Mouse (Mus musculus) liver, postnatal 0 days (tissue): Measurements from ENCODE around the gene Ctsw. TPM values are rescaled to one million over a fixed set of nuclear protein-coding genes. Genes with fewer than 3 reads are reported as not detected.

ENCODE experiments used
- ATAC-seq: fragments of 200-750 bp; cut with Nextera tagmentation; 2 replicates; pipeline ENCODE4 v1.8.0; 2017; ENCODE audit warnings: mild to moderate bottlenecking, moderate library complexity
- DNase-seq: peaks from one replicate; pipeline ENCODE4 v3.0.0-alpha.2; 2016
- H3K27ac ChIP-seq: fragments of 300-500 bp; sonication (generic); 2 replicates; pipeline ENCODE4 v1.5.1; 2014; ENCODE audit warnings: antibody characterized with exemption, moderate library complexity, mild to moderate bottlenecking, low read depth
- H3K27me3 ChIP-seq: fragments of 300-500 bp; sonication (generic); 2 replicates; pipeline ENCODE4 v1.6.1; 2014; ENCODE audit warnings: low read length, control low read depth, mixed read lengths; ENCODE audit not compliant: insufficient read depth
- H3K36me3 ChIP-seq: fragments of 300-500 bp; sonication (generic); replicated peaks from 2 replicates; pipeline ENCODE4 v1.6.1; 2014; ENCODE audit warnings: mild to moderate bottlenecking, control low read depth, low read length, moderate library complexity, mixed read lengths; ENCODE audit not compliant: insufficient read depth
- H3K4me1 ChIP-seq: fragments of 300-500 bp; sonication (generic); 2 replicates; pipeline ENCODE4 v1.6.1; 2014; ENCODE audit warnings: antibody characterized with exemption, mild to moderate bottlenecking, control low read depth; ENCODE audit not compliant: insufficient read depth
- H3K4me2 ChIP-seq: fragments of 300-500 bp; sonication (generic); 2 replicates; pipeline ENCODE4 v1.6.1; 2014; ENCODE audit warnings: low read depth, mild to moderate bottlenecking, low read length, moderate library complexity, mixed read lengths
- H3K4me3 ChIP-seq: fragments of 300-500 bp; sonication (generic); 2 replicates; pipeline ENCODE4 v1.5.1; 2014; ENCODE audit warnings: low read depth, low read length
- H3K9ac ChIP-seq: fragments of 300-500 bp; sonication (generic); replicated peaks from 2 replicates; pipeline ENCODE4 v1.6.1; 2014; ENCODE audit warnings: mild to moderate bottlenecking, moderate library complexity
- H3K9me3 ChIP-seq: fragments of 300-500 bp; sonication (generic); 2 replicates; pipeline ENCODE4 v1.6.1; 2016; ENCODE audit warnings: mild to moderate bottlenecking, control low read depth, low read length, mixed read lengths
- CTCF ChIP-seq: sonication (generic); IDR thresholded peaks from 2 replicates; pipeline ENCODE4 v1.5.1; 2016; ENCODE audit warnings: antibody characterized with exemption, low read depth
- EP300 ChIP-seq: IDR thresholded peaks from 2 replicates; pipeline ENCODE4 v1.6.1; 2016; ENCODE audit warnings: antibody characterized with exemption, low read depth, mild to moderate bottlenecking
- WGBS: fragments of 180-500 bp; shearing (Covaris S2); extraction: QIAGEN DNeasy Blood & Tissue Kit; methylation state at CpG from one replicate; pipeline ENCODE4 v1.1.7; 2014; ENCODE audit not compliant: insufficient replicate concordance; 5-methylcytosine and 5-hydroxymethylcytosine counted together
- polyA plus RNA-seq: library from polyadenylated mRNA; unstranded; fragments of >200 nt; fragmentation: Nextera tagmentation; extraction: Ambion mirVana; gene quantifications from 2 replicates; pipeline ENCODE4 v1.2.1, GENCODE M21; 2015

The Ctsw gene
- polyA plus RNA-seq, 1 experiment from 2014 or later: 1.9 TPM

DNA sequence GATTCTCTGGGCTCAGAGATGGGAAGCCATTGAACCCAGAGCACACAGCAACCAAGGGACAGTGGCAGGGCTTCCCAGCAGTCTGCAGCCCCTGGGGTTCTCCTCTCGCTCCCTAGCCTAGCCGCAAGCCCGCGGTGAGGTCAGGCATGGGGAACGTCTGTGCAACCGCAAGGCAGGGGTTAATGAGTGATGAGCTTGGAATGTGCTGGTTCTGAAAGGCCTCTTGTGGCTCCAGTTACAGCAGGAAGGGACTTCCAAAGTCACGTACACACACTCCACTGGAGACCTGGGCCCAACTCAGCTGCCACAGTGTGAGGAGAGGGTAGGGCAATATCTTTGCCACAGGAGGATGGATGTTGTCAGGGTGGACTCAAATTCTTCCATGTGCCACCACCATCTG is 23.4 kb downstream of the Ctsw start:
- Histone ChIP-seq H3K4me3 (no peak overlapping the region), H3K36me3 (no peaks in the 10 kb centered on the region), H3K9ac (no peak overlapping the region), H3K27ac (no peak overlapping the region), H3K4me2 (0 out of 2 replicates have a peak overlapping the region, but pooled peaks have one; percentile 3), H3K27me3 (peaks cover 46% of the 10 kb centered on the region), H3K4me1 (peaks cover 23% of the 10 kb centered on the region), H3K9me3 (peaks cover 4% of the 10 kb centered on the region; the same call in 1 of the 2 replicates)
- DNase-seq: no peak
- TF ChIP-seq EP300 (no peak), CTCF (no peak)
- WGBS: 32% methylated on average over 7 of the region's 7 CpGs
- no peak for ATAC-seq

DNA sequence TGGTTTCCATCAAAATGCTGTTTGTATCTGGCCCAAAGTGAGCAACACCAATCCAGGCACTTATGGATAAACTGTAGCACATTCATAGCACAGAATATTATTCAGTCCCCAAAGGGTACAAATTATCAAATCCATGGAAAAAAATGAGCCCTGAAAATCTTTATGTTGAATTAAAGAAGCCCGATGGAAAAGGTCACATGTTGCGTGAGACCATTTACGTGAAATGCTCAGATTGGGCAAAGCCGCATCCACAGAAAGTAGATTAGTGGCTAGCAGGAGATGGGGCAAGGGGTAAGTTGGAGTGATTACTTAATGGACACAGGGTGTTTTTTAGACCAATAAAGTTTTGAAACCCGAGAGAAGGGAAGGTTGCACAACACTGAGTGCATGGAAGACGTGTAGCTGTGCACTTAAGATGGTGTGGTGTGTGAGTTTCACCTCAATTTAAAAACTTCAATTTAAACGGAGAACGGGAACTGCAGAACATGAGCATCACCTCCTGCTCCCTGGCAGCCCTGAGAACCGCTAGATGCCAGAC is 23.9 kb downstream of the Ctsw start:
- Histone ChIP-seq H3K36me3 (no peaks in the 10 kb centered on the region), H3K4me3 (no peak overlapping the region), H3K27ac (no peak overlapping the region), H3K4me2 (0 out of 2 replicates have a peak overlapping the region, but pooled peaks have one; percentile 3), H3K27me3 (peaks cover 41% of the 10 kb centered on the region), H3K9me3 (peaks cover 4% of the 10 kb centered on the region; the same call in 1 of the 2 replicates), H3K4me1 (peaks cover 23% of the 10 kb centered on the region), H3K9ac (no peak overlapping the region)
- 47% methylated on average over 9 of the region's 9 CpGs for WGBS
- DNase-seq: no peak
- TF ChIP-seq CTCF: no peak
- no peak for TF ChIP-seq EP300
- no peak for ATAC-seq

DNA sequence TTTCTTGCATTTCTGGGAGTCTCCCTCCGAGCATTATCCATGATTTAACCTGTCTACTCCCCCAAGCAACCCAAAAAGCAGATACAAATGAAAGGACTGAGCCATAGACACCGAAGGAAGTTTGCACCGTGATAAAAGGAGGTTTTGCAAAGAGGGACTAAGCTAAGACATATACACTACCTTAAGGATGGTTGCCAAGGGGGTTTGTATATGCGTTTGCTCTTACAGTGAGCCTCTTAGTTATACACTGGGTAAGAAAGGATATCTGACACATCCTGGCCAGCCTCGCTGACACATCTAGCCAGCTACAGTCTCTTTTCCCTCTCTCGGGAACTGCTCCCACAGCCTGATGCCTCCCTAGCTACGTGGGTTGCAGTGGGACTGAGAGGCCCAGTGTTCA is 34.4 kb downstream of the Ctsw start:
- Histone ChIP-seq H3K36me3 (no peaks in the 10 kb centered on the region), H3K27ac (peak overlapping the region; percentile 73; the same call in 1 of the 2 replicates), H3K9ac (no peak overlapping the region), H3K4me2 (peak overlapping the region; percentile 95), H3K4me1 (peaks cover 9% of the 10 kb centered on the region), H3K27me3 (no peaks in the 10 kb centered on the region), H3K9me3 (no peaks in the 10 kb centered on the region), H3K4me3 (no peak overlapping the region)
- DNase-seq: no peak
- ATAC-seq: no peak
- 59% methylated on average over 7 of the region's 7 CpGs for WGBS
- TF ChIP-seq EP300 (no peak), CTCF (no peak)

DNA sequence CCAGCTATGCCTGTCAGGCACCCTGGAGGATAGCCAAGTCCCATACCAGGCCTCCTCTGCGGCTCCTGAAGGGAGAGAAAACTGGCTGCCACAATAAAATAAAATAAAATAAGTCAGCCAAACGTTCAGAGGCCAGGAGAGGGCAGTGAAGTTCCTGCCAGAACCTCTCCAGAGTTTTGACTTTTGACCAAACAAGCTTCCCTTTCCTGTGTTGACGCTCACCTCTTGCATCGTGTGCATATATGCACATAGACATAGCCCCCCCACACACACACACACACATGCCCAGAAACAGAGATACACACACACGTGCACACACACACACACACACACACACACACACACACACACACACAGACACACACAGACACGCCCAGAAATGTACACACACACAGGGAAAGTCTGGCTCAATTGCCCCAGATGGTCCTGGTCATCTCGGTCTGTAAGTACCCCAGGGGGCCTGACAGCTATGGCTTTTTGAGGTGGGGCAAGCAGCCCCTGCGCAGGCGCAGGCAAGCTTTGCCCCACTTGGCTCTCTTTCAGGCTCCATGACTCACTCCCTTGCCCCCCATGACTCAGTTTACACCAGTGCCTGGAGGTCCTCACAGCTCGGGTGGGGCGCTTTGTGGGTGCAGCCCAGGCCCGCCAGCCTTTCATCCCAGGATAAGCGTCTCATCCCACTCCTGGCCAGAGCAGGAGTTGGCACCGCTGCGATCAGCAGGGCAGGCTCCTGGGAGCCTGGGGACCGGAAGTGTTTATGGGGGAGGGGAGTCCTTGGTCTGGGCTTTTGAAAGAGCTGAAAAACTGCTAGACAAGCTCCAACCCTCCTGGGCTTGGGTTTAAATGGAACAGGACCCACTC is 35.1 kb downstream of the Ctsw start:
- Histone ChIP-seq H3K9ac (peak overlapping the region; percentile 68), H3K27ac (peak overlapping the region; percentile 73), H3K36me3 (no peaks in the 10 kb centered on the region), H3K4me1 (peaks cover 9% of the 10 kb centered on the region), H3K27me3 (no peaks in the 10 kb centered on the region), H3K4me2 (peak overlapping the region; percentile 95), H3K4me3 (peak overlapping the region; percentile 52), H3K9me3 (no peaks in the 10 kb centered on the region)
- ATAC-seq (peak; percentile 81), DNase-seq (peak; percentile 62)
- 5% methylated on average over 14 of the region's 16 CpGs for WGBS
- TF ChIP-seq CTCF (peak; percentile 67), EP300 (no peak)

DNA sequence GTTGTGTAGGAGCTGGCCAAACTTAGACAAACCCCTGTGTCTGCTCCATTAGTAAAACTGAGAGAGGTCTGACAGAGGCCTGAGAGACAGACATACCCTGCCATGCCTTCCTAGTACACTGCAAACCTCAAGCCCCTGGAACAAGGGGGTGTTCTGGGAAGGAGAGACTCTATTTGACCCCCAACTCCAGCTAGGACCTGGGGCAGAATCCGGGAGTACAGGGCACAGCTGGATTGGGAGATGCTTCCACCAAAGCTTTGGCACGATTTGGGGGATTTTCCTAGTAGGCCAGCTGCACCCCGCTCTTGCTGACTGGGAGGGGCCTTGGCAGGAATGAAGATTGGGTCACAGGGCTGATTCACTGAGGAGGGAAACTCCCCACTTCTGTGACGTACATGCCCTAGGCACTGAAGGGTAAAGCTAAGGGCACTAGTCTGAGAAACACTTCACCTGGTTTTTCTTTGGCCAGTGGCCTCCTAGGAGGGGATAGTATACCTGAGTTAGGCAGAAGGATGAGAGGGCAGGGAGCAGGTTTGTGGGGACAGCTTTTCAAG is 36.3 kb downstream of the Ctsw start:
- Histone ChIP-seq H3K27ac (no peak overlapping the region), H3K4me2 (no peak overlapping the region), H3K4me3 (no peak overlapping the region), H3K4me1 (peaks cover 12% of the 10 kb centered on the region), H3K9me3 (no peaks in the 10 kb centered on the region), H3K36me3 (peaks cover under 1% of the 10 kb centered on the region; the same call in 1 of the 2 replicates), H3K27me3 (no peaks in the 10 kb centered on the region), H3K9ac (no peak overlapping the region)
- DNase-seq (no peak), ATAC-seq (no peak)
- 76% methylated on average over 4 of the region's 4 CpGs for WGBS
- TF ChIP-seq EP300: no peak
- TF ChIP-seq CTCF: no peak

DNA sequence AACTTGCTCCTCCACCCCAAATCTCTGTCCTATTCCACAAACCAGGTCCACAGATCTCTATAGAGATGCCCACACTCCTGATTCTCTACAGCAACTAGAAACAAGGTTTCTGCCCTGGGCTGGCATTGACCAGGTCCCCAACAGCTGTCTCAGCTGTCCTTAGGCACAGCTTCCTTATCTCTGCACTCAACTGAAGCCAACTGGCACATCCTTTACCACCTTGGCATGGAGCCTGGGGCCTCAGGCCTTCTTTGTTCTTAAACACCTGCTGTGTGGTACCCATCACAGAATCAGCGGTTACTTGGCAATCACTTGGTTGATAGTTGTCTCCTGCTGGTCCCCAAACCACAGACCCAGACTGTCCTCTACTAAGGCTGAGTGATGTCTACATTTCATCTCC is 37.9 kb downstream of the Ctsw start:
- no peak for TF ChIP-seq CTCF
- TF ChIP-seq EP300: no peak
- H3K4me2 ChIP-seq: no peak overlapping the region
- H3K4me1 ChIP-seq: peaks cover 21% of the 10 kb centered on the region
- H3K27ac ChIP-seq: no peak overlapping the region
- ATAC-seq: no peak
- no peak overlapping the region for H3K9ac ChIP-seq
- H3K9me3 ChIP-seq: no peaks in the 10 kb centered on the region
- no peaks in the 10 kb centered on the region for H3K27me3 ChIP-seq
- peaks cover 8% of the 10 kb centered on the region; the same call in 1 of the 2 replicates for H3K36me3 ChIP-seq
- H3K4me3 ChIP-seq: no peak overlapping the region
- DNase-seq: no peak
- 76% methylated on average over 1 of the region's 1 CpGs for WGBS
